Mouse (Mus musculus): ENCODE data around the gene Ntf5.

Gene Ntf5

DNA sequence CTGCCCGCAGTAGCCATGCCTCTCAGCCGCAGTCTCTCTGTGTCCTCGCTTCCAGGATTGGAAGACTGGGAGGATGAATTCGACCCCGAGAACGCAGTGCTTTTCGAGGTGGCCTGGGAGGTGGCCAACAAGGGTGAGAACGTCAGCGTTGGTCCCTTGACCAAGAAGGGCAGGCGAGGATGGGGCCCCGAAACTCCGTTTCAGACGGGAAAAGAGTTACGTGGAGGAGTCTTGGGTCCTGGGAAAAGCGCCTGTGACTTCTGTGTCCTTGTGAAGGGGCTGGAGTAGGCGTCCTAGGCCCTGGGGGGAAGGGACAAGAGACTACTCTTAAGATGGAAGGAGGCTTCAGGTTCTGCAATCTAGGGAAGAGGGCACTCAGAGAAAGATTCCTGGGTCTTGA lies 21.5 kb downstream of the Ntf5 start:
- DNase-seq (ENCODE audit: low spot score in 2 of 2): no peak

DNA sequence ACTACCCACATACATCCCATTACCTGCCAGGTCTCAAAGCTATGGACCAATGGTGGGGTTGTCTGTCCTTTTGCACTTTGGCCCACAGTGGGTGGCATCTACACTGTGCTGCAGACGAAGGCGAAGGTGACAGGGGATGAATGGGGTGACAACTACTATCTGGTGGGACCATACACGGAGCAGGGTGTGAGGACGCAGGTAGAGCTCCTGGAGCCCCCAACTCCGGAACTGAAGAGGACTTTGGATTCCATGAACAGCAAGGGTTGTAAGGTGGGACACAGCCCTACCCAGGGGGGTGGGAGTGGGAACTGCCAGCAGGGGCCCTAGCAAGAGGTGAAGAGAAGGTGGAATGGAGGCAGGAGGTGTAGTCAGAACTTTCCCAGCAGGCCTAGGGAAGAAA lies 22.9 kb downstream of the Ntf5 start:
- no peak for DNase-seq (ENCODE audit: low spot score in 2 of 2)

DNA sequence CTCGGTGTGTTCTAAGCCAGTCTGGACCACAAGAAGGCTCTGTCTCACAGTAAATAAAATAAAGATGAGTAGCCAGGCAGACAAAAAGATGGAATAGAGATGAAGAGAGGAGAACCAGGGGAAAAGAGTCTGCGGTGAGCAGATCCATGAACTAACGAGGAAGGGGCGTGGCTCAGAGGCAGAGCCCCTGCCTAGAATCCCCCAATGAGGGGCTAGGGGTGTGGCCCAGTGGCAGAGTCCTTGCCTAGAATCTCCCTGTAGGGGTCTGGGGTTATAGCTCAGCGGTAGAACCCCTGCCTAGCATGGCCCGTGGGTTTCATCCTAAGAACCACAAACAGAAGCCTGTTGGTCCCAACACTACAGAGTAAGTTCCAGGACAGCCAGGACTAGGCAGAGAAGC lies 23.6 kb downstream of the Ntf5 start:
- no peak for DNase-seq (ENCODE audit: low spot score in 2 of 2)

DNA sequence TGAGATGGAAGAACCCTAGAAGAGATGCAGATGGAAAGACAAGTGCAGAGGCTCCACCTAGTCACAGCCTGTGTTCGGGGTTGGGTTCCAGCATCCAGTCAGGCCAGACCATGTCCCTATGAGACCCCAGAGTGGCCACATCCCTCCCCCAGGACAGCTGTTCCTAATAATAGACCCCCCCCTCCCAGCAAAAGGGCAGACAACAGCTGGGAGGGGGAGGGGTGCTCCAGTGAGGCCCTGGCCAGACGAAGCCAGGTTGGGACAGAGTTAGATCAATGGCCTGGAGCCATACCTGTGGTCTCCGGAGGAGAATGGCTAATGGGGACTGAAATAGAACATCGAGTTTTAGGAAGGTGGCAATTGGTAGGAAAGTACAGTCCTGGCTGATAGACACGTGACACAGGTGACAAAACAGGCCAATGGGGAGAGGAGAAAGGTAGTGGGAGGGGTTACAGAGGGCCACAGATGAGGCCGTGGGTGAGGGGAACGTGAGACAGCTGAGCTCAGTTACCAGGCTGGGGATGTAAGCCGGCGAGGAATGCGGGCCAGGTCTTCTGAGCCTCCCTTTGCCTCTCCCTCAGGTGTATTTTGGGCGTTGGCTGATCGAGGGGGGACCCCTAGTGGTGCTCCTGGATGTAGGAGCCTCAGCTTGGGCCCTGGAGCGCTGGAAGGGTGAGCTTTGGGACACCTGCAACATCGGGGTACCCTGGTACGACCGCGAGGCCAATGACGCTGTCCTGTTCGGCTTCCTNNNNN lies 24.2 kb downstream of the Ntf5 start, which contains the start of gene Ruvbl2:
Gene Ruvbl2 (minus strand): TSS at position 576 of the 756 bp plus-strand sequence.
- DNase-seq (ENCODE audit: low spot score in 2 of 2): no peak

DNA sequence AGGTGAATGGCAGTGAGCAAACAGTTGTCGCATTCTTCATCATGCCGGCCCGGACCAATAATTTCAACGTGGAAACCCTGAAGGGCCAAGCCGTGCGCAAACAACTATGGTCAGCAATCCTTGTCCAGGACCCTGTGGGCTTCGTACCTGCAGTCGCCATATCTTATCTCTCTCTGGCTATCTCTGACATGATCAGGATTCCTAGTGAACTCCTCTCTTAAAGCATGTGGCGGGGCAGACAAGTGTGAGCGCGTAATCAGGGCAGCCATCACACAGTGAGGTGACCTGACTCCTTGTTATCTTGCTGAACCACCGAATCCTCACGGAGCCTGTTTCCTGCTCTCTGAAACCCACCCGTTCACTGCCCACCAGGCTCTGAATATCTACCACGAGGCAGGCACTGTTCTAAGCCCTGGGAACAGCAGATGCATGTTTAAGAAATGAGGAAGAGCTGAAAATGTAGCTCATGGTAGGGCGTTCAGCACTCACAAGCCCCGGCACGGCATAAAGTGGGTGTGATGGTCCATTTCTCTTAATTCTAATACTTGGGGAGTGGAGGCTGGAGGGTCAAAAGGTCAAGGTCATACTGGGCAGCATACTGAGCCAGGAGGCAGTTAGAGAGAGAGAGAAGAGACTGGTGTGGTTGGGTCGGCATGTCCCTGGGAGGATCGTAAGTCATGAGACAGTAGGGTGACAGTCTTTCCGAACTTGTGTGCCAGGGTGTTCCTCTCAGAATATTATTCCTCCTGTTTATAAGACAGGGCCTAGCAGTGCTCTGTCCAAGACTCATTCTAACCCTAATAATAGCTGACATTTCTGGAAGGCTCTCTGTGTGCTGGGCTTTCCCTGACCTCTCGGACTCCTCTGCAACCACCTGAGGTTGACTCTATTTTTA lies 30.3 kb downstream of the Ntf5 start:
- DNase-seq (ENCODE audit: low spot score in 2 of 2): no peak

DNA sequence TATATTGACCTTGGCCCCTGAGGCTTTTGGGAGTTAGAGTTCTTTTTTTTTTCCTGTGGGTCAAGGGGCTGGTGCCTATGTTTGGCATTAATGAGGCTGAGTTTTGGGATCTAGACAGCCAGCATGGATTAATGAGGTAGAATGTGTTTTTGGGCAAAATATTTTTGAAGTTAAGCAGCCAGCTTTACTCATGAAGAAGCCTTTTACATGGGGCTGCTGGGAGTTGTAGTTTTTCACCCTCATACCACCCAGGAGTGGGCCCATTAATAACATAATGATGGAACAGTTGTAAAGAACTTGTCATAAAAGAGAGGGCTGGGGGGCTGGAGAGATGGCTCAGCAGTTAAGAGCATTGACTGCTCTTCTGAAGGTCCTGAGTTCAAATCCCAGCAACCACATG lies 33.1 kb downstream of the Ntf5 start:
- DNase-seq (ENCODE audit: low spot score in 2 of 2): no peak

DNA sequence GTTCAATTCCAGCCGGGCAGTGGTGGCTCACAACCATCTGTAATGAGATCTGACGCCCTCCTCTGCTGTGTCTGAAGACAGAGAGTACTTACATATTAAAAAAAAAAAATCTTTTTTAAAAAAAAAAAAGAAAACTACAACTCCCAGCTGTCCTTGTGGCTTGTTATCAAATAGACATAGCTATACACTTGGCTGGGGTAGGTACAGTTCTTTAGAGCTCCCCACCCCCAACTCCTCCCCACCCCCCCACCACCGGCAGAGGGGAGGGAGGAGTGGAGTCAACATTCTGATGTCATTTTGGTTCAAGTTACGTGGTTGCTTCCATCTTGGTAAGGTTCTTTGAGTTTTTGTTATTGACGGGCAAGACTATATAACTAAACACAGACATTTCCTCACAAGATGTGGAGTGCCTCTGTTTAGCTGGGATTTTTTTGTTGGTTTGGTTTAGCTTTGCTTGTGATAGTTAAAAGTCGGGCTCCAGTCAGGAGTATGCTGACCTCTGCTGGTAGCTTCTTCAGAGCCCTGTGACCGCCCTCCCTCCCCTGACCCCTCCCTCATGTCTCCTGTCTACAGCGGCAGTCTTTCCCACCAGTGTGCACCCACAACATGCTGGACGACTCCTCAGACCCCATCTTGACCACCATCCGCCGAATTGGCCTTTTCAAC lies 34.0 kb downstream of the Ntf5 start:
- no peak for DNase-seq (ENCODE audit: low spot score in 2 of 2)

DNA sequence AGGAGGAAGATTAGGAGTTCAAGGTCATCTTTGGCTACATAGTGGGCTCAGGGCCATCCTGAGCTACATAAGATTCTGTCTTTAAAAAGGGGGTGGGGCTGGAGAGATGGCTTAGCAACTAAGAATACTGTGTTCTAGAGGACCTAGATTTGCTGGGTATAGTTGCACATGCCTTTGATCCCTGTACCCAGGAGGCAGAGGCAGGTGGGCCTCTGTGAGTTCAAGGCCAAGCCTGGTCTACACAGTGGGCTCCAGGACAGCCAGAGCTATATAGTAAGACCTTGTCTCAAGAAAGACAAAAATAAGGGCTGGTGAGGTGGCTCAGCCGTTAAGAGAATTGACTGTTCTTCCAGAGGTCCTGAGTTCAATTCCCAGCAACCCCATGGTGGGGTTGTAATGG lies 36.5 kb downstream of the Ntf5 start:
- DNase-seq (ENCODE audit: low spot score in 2 of 2): no peak

DNA sequence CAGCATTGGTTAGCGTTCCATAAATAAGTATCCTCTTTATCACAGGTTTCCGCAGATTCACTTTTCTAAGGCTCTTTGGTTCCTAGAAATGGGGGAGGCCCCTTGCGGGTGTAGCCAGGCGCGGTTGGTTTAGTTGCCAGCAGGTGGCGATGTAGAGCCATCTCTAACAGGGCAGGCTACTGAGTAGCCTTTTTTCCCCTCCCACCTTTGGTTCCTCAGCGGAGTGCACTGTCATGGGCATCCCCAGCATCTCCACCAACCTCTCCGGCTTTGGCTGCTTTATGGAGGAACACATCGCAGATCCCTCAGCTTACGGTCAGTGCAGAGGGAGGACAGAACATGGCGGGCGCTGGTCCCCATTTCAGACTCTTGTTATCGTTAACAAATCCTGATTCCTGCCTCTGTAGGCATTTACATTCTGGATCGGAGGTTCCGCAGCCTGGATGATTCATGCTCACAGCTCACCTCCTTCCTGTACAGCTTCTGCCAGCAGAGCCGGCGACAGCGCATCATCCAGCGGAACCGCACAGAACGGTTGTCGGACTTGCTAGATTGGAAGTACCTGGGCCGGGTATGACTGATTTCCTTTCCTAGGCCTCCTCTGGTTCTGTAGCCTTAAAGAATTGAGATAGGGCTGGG lies 38.0 kb downstream of the Ntf5 start:
- DNase-seq (ENCODE audit: low spot score in 2 of 2): peak in 1 of 2 experiments; percentile 78

DNA sequence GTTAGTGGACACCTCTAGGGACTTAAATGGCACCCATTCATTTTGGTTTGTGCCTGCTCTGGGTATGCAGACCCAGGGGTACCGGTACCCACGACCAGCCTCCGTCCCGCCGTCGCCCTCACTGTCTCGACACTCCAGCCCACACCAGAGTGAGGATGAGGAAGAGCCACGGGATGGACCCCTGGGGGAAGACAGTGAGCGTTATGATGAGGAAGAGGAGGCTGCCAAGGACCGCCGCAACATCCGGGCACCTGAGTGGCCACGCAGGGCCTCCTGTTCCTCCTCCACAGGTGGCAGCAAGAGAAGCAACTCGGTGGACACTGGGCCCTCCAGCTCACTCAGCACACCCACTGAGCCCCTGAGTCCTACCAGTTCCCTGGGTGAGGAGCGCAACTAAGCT lies 41.5 kb downstream of the Ntf5 start:
- no peak for DNase-seq (ENCODE audit: low spot score in 2 of 2)

DNA sequence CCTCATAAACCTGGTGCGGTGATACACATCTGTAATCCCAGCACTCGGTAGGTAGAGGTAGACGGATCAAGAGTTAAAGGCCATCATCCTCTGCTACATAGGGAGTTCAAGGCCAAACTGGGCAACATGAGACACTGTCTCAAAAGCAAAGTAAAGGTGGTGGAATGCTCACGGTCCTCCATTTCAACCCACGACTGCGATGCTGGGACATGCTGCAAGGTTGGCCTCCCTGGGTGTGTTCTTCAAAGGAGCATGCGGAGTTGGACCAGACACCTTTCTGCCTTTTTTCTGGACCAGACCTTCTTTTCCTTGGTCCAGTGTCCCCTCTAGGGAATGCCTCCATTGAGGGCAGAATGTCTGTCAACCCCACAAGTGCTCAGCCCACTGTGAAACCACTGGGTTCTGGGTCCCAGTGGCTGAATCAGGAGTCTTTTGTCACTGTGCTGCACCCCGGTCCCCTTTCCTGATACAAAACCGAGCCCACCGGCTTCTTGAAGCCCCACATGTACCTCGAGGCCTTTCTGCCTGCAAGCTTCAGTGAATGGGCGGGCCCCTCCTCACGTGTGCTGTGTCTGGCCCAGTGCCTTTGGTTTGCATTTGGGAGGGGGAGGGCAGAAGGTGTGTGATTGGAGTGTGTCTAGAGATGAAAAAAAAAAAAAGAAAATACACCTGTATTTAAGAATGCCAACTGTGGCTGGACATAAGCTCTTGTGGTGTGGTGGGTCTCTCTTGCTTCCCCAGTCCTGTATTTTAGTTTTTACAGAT lies 42.6 kb downstream of the Ntf5 start:
- no peak for DNase-seq (ENCODE audit: low spot score in 2 of 2)

DNA sequence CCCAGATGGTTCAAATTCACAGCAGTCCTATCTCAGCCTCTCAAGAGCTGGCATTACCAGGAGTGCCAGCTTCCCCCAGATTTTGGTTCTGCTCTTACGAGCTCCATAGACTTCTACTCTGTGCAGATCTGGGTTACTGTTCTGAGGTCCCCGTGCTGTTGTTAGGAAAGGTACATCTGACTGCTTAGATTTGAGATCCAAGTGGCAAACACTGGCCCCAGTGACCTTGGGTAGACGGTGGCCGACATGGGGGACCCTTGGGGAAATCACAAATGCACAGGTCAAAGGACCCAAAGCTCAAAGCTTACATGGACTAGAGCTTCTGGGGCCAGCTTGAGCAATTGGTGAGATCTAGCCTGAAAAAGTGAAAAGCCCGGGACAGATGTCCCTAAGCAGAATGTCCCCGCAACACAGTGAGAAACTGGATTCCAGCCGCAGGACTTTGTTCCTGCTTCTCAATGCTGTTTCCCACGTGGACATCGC lies 43.3 kb downstream of the Ntf5 start:
- no peak for DNase-seq (ENCODE audit: low spot score in 2 of 2)

DNA sequence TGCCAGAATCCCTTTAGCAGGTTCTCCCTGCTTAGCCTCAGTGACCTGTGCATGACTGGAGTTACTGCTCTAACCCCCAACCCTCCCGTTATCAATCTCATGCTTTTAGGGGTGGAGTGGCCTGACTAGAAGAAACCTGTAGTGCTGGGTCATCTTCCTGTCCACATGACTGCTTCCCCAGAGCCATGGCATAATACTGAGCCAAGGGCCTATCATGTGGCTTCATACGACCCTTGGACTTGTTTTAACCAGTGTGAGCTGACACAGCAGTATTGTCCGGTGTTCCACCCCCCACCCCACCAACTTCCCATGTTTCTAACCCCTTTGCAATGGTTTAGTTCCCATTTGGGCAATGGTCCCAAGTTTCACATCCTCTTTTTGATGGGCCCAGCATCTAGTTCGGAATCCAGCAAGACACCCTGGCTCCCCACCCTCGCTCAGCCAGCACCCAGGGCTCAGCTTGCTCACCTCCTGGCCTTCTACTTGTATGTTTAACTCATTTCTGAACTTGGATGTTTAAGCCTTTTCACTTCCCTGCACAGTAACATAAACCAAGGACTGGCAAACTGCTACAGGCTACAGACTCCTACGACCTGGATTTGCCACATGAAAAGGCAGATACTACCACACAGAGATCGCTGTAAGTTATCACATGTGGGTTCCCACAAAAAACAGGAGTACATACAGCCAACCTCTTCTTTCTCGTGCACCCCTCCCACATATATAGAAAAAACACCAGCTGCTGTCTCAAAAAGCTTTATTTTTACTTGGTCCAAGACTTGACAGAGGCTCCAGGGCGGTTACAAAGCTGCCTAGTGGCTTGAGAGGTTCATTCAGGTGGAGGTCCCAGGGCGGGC lies 43.9 kb downstream of the Ntf5 start:
- no peak for DNase-seq (ENCODE audit: low spot score in 2 of 2)

DNA sequence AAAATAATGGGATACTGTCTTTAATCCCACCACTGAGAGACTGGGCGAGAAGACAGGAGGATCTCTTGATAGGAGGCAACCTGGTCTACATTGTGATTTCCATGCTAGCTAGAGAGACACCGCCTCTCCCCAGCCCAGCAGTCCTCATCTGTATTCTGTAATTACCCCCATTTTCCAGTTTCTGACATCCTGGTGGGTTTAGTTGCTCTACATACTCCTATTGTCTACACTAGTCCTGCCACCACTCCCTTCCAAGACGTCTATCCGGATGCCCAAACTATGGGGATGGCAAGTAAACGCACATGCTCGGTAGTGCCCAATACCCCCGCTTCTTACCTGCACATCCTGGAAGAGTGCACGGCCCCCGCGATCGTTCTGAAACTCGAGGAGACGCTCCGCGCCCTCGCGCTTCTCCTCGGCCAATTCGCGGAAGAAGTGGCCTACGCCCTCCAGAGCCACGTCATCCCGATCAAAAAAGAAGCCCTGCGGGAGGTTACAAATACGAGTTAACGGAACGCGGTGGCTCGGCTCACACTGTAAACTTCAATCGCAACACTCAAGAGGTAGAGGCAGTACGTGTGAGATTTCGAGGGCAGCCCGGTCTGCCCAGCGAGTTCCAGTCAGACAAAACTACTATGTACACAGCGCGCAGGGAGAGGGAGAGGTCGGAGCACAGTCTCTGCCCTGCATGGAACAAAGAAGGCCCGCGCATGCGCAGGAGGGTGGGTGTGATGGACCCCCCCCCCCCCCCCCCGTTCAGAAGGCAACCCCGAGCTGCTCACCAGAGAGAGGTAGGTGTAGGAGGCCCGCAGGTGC lies 45.5 kb downstream of the Ntf5 start:
- DNase-seq (ENCODE audit: low spot score in 2 of 2): peak in 1 of 2 experiments; percentile 76

DNA sequence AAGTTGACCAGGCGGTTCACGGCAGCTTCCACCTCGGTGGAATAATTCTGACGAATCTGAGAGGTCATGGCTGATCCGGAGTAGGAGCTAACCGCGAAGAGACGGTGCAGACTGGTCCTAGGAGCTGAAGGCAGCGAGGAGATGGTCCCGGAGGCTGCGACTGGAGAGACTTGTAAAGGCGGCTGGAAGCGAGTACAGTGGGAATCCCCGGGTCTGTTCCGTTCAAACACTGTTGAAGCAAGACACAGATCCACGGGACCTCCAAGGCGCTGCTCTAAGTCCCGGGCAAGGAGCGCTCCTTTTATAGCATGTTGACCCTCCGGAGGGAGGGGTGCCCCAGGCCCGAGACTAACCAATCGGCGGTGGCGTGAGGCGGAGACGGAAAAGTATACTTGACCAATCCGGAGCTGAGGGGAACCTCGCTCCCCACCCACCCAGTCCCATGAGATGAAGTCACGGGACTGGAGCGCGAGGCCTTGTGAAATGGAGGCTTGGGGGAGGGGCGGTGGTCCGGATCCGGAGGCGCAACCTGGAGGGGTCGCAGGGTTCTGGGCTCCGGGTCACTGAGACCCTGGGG lies 46.2 kb downstream of the Ntf5 start, which contains the start of gene Ftl1:
Gene Ftl1 (minus strand): TSS at position 321 of the 577 bp plus-strand sequence.
- DNase-seq (ENCODE audit: low spot score in 2 of 2): peak; percentile 97 to 98

DNA sequence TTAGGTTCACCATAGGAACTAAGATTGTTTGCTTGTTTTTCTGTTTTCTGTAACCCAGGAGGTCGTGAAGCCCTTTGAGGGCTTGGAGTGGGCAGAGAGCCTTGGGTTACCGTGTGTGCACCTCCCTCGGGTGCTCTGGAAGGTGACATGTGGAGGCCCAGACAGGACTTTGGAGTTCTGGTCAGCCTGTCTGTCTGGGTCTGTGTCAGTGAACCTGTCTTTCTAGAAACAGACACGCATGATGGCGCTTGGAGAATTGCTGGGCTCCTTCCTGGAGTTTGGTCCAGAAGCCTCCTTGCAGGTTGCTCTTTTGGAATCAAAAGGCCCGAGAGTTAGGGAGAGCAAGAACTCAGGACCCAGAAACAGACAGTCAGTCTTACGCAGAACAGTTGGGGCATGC lies 46.9 kb downstream of the Ntf5 start:
- no peak for DNase-seq (ENCODE audit: low spot score in 2 of 2)

DNA sequence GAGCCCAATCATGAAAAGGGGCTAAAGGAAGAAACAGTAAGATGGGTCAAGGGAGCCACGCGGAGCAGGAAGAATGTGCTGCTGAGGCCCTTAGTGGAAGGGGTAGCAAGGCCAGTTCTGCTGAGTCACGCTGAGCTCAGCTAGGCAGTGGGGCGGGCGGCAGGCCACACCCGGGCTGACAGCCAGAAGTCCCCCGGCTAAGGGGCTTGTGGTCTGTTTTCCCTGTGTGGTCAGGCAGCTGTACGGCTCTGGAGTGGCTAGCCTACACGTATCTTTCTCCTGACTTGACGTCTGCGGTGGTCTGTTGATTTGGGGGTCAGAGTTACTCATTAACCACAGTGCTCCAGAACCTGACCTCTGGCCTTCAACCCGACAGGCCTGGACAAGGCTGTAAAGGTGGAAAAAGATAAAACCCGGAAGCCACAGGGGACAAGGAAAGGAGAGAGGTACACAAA lies 47.4 kb downstream of the Ntf5 start:
- peak in 1 of 2 experiments; percentile 54 for DNase-seq (ENCODE audit: low spot score in 2 of 2)

DNA sequence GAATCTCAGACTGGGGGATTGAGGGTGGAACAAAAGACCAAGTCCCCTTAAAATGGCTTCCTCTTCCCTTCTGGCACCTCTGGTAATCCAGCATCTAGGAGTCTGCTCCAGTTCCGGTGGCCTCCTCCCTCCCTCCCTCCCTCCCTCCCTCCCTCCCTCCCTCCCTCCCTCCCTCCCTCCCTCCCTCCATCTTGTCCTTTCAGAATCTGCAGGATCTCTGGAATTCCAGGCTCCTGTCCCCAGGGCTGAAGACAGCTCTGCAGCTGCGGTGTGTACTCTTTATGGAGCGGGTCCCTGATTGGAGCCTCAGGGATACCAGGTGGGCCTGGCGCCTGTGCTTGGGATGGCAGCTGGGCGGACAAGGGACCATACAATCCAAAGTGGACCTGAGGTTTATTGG lies 47.8 kb downstream of the Ntf5 start:
- no peak for DNase-seq (ENCODE audit: low spot score in 2 of 2)

DNA sequence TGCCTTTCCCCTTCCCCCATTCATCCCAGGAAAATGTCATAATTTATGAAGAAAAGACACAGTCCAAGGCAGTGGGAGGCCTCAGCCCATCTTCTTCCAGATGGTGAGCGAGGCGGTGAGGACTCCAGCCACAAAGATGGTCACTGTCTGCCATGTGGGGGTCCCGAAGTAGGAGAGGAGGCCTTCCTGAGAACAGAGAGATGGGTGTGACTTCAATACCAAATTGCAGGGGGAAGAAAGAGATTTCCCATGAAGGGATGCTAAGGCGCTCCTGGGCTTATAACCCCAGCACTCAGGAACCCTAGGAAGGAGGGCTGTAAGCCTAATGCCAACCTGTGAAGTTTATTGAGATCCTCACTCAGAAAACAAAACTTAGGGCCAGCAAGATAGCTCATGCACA lies 48.3 kb downstream of the Ntf5 start:
- no peak for DNase-seq (ENCODE audit: low spot score in 2 of 2)
